Mouse (Mus musculus) liver, embryonic 15.5 days (tissue): Measurements from ENCODE around the gene Clic3. TPM values are rescaled to one million over a fixed set of nuclear protein-coding genes. Genes with fewer than 3 reads are reported as not detected.

Experiments used
- ATAC-seq: fragments of 200-750 bp; cut with Nextera tagmentation; 2 replicates; pipeline ENCODE4 v1.8.0; 2017; ENCODE audit warnings: moderate number of reproducible peaks, mild to moderate bottlenecking, moderate library complexity; ENCODE audit not compliant: insufficient read depth
- H3K27ac ChIP-seq: fragments of 300-500 bp; sonication (generic); replicated peaks from 2 replicates; pipeline ENCODE4 v1.5.1; 2015; ENCODE audit warnings: mild to moderate bottlenecking, inconsistent platforms
- H3K27me3 ChIP-seq: fragments of 300-500 bp; sonication (generic); 2 replicates; pipeline ENCODE4 v1.6.1; 2015; ENCODE audit warnings: mild to moderate bottlenecking, inconsistent platforms
- H3K36me3 ChIP-seq: fragments of 300-500 bp; sonication (generic); replicated peaks from 2 replicates; pipeline ENCODE4 v1.6.1; 2015; ENCODE audit warnings: moderate library complexity, mild to moderate bottlenecking, inconsistent platforms
- H3K4me1 ChIP-seq: fragments of 300-500 bp; sonication (generic); replicated peaks from 2 replicates; pipeline ENCODE4 v1.6.1; 2015; ENCODE audit warnings: inconsistent platforms
- H3K4me2 ChIP-seq: fragments of 300-500 bp; sonication (generic); 2 replicates; pipeline ENCODE4 v1.6.1; 2015; ENCODE audit warnings: moderate library complexity, mild to moderate bottlenecking, inconsistent platforms
- H3K4me3 ChIP-seq: fragments of 300-500 bp; sonication (generic); replicated peaks from 2 replicates; pipeline ENCODE4 v1.5.1; 2015; ENCODE audit warnings: mild to moderate bottlenecking, inconsistent platforms
- H3K9ac ChIP-seq: fragments of 300-500 bp; sonication (generic); 2 replicates; pipeline ENCODE4 v1.6.1; 2015; ENCODE audit warnings: moderate library complexity, mild to moderate bottlenecking, inconsistent platforms
- H3K9me3 ChIP-seq: fragments of 300-500 bp; sonication (generic); replicated peaks from 2 replicates; pipeline ENCODE4 v1.6.1; 2016; ENCODE audit warnings: inconsistent platforms
- WGBS: fragments of 180-500 bp; shearing (Covaris S2); methylation state at CpG from one replicate; pipeline ENCODE4 v1.1.7; 2015; ENCODE audit warnings: mixed read lengths; ENCODE audit not compliant: insufficient replicate concordance; 5-methylcytosine and 5-hydroxymethylcytosine counted together
- polyA plus RNA-seq: library from polyadenylated mRNA; unstranded; fragments of >200 nt; fragmentation: Nextera tagmentation; extraction: Ambion mirVana; gene quantifications from 2 replicates; pipeline ENCODE4 v1.2.1, GENCODE M21; 2015

The Clic3 gene
- polyA plus RNA-seq, 1 experiment from 2014 or later = 0.38 TPM

- no peak for ATAC-seq
- WGBS = 55% methylated on average over 14 of the region's 14 CpGs
Measured at GRCm38 (mm10) chr2:25467606-25468303, 11.1 kb downstream of the Clic3 start.

GRCm38 (mm10) chr2:25468962-25469915, 12.6 kb downstream of the Clic3 start:
- no peak overlapping the region for H3K4me3 ChIP-seq
- no peak overlapping the region for H3K9ac ChIP-seq
- H3K4me2 ChIP-seq = no peak overlapping the region
- no peak overlapping the region for H3K27ac ChIP-seq
- H3K27me3 ChIP-seq = no peaks in the 10 kb centered on the region
- peaks cover 5% of the 10 kb centered on the region; the same call in 1 of the 2 replicates for H3K4me1 ChIP-seq
- WGBS = 75% methylated on average over 10 of the region's 10 CpGs
- H3K36me3 ChIP-seq = no peaks in the 10 kb centered on the region
- no peaks in the 10 kb centered on the region for H3K9me3 ChIP-seq
- no peak for ATAC-seq

More at GRCm38 (mm10) chr2:25467606-25468303, 11.1 kb downstream of the Clic3 start:
- Histone ChIP-seq H3K36me3 (no peaks in the 10 kb centered on the region), H3K9me3 (no peaks in the 10 kb centered on the region), H3K4me3 (no peak overlapping the region), H3K4me2 (no peak overlapping the region), H3K27ac (no peak overlapping the region), H3K9ac (no peak overlapping the region), H3K27me3 (no peaks in the 10 kb centered on the region), H3K4me1 (peaks cover 5% of the 10 kb centered on the region; the same call in 1 of the 2 replicates)

- WGBS = 57% methylated on average over 6 of the region's 6 CpGs
- Histone ChIP-seq H3K36me3 (no peaks in the 10 kb centered on the region), H3K9ac (no peak within 1 kb of the TSS), H3K4me2 (no peak within 1 kb of the TSS), H3K27me3 (no peaks in the 10 kb centered on the region), H3K9me3 (no peaks in the 10 kb centered on the region), H3K4me3 (no peak within 1 kb of the TSS), H3K27ac (no peak within 1 kb of the TSS), H3K4me1 (no peaks in the 10 kb centered on the region)
- ATAC-seq = no peak
Measured at GRCm38 (mm10) chr2:25469969-25470368, 13.3 kb downstream of the Clic3 start, which contains the start of gene Ptgds. TSS of gene Ptgds (minus strand) at chr2:25470046.

- Histone ChIP-seq H3K27ac (no peak overlapping the region), H3K4me1 (no peaks in the 10 kb centered on the region), H3K4me3 (no peak overlapping the region), H3K4me2 (no peak overlapping the region), H3K9ac (no peak overlapping the region), H3K9me3 (no peaks in the 10 kb centered on the region), H3K27me3 (0 out of 2 replicates have a peak, but pooled peaks cover 5% of the 10 kb centered on the region), H3K36me3 (no peaks in the 10 kb centered on the region)
- 45% methylated on average over 2 of the region's 2 CpGs for WGBS
- ATAC-seq = no peak
Measured at GRCm38 (mm10) chr2:25472550-25472949, 15.9 kb downstream of the Clic3 start.

- WGBS = 70% methylated on average over 8 of the region's 8 CpGs
- no peak overlapping the region for H3K4me3 ChIP-seq
- H3K27ac ChIP-seq = no peak overlapping the region
- 0 out of 2 replicates have a peak, but pooled peaks cover 5% of the 10 kb centered on the region for H3K27me3 ChIP-seq
- no peaks in the 10 kb centered on the region for H3K36me3 ChIP-seq
- ATAC-seq = no peak
- no peaks in the 10 kb centered on the region for H3K4me1 ChIP-seq
- no peak overlapping the region for H3K4me2 ChIP-seq
- H3K9ac ChIP-seq = no peak overlapping the region
- H3K9me3 ChIP-seq = no peaks in the 10 kb centered on the region
Measured at GRCm38 (mm10) chr2:25477541-25477940, 20.9 kb downstream of the Clic3 start.

GRCm38 (mm10) chr2:25477967-25478675, 21.5 kb downstream of the Clic3 start:
- no peak overlapping the region for H3K4me2 ChIP-seq
- no peak overlapping the region for H3K9ac ChIP-seq
- ATAC-seq = no peak
- no peaks in the 10 kb centered on the region for H3K36me3 ChIP-seq
- no peaks in the 10 kb centered on the region for H3K9me3 ChIP-seq
- 55% methylated on average over 3 of the region's 3 CpGs for WGBS
- H3K4me3 ChIP-seq = no peak overlapping the region
- H3K4me1 ChIP-seq = no peaks in the 10 kb centered on the region
- no peak overlapping the region for H3K27ac ChIP-seq
- H3K27me3 ChIP-seq = 0 out of 2 replicates have a peak, but pooled peaks cover 5% of the 10 kb centered on the region

- ATAC-seq = no peak
- peaks cover under 1% of the 10 kb centered on the region; the same call in 1 of the 2 replicates for H3K4me1 ChIP-seq
- no peak overlapping the region for H3K27ac ChIP-seq
- H3K36me3 ChIP-seq = no peaks in the 10 kb centered on the region
- no peak overlapping the region for H3K4me2 ChIP-seq
- H3K4me3 ChIP-seq = no peak overlapping the region
- H3K9ac ChIP-seq = no peak overlapping the region
- WGBS = 51% methylated on average over 10 of the region's 10 CpGs
- H3K27me3 ChIP-seq = 0 out of 2 replicates have a peak, but pooled peaks cover 5% of the 10 kb centered on the region
- H3K9me3 ChIP-seq = no peaks in the 10 kb centered on the region
Measured at GRCm38 (mm10) chr2:25479551-25480311, 23.1 kb downstream of the Clic3 start.

GRCm38 (mm10) chr2:25480541-25480940, 23.9 kb downstream of the Clic3 start:
- Histone ChIP-seq H3K9me3 (no peaks in the 10 kb centered on the region), H3K4me3 (no peak overlapping the region), H3K4me1 (peaks cover 7% of the 10 kb centered on the region), H3K36me3 (no peaks in the 10 kb centered on the region), H3K27ac (no peak overlapping the region), H3K4me2 (no peak overlapping the region), H3K9ac (no peak overlapping the region), H3K27me3 (0 out of 2 replicates have a peak, but pooled peaks cover 5% of the 10 kb centered on the region)
- WGBS = 76% methylated on average over 1 of the region's 1 CpGs
- no peak for ATAC-seq

GRCm38 (mm10) chr2:25482969-25483368, 26.3 kb downstream of the Clic3 start:
- Histone ChIP-seq H3K9ac (no peak overlapping the region), H3K27ac (no peak overlapping the region), H3K9me3 (no peaks in the 10 kb centered on the region), H3K4me2 (no peak overlapping the region), H3K4me3 (no peak overlapping the region), H3K4me1 (peaks cover 26% of the 10 kb centered on the region), H3K36me3 (no peaks in the 10 kb centered on the region), H3K27me3 (no peaks in the 10 kb centered on the region)
- ATAC-seq = no peak
- 9% methylated on average over 7 of the region's 7 CpGs for WGBS
